Mouse (Mus musculus): Measurements from ENCODE around the gene Camta1.

GRCm38 (mm10) chr4:151316428-151316827 is 545.2 kb downstream of the Camta1 start:
- TF ChIP-seq CTCF (IDR thresholded peaks at IDR 0.05; ENCODE audit: borderline replicate concordance, control insufficient read depth, extremely low read depth, insufficient read depth, low read length, poor library complexity): no peak
- no peak for TF ChIP-seq POLR2A (IDR thresholded peaks at IDR 0.05; ENCODE audit: control insufficient read depth, extremely low read depth, insufficient read depth, low read length, poor library complexity)
